Mouse (Mus musculus): Measurements from ENCODE around the gene Glis2. TPM values are rescaled to one million over a fixed set of nuclear protein-coding genes. Genes with fewer than 3 reads are reported as not detected.

The Glis2 gene
- total and polyA plus RNA-seq, 3 experiments: 0.62 to 5.0 TPM; not detected in 1

DNA sequence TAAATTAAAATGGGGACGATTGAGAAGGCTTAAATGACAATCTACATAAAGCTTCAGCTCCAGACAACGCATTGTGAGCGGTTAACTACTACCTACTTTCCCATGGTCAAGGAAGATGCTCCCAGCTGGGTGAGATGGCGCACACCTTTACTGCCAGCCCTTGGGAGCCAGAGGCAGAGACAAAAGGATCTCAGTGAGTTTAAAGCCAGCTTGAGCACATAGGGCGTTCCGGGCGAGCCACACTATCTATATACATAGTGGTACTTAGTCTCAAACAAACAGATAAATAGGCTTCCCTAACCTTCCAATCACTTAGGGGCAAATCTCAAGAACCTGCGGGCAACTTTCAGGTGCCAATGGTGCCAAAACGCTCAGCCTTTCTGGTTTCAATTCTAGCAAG, 29.6 kb downstream of the Glis2 start:
- H3K36me3 ChIP-seq (ENCODE audit: control insufficient read depth in 1 of 2, insufficient read depth in 2 of 2, low read length in 2 of 2): peaks cover 0 to 12% of the 10 kb centered on the region in 2 experiments; a peak in 2 of 4 replicates
- H3K4me1 ChIP-seq (ENCODE audit: control insufficient read depth in 1 of 2, insufficient read depth in 2 of 2, low read length in 2 of 2): peaks cover 0 to 23% of the 10 kb centered on the region in 2 experiments; a peak in 2 of 4 replicates
- TF ChIP-seq POLR2A (IDR thresholded peaks at IDR 0.05; ENCODE audit: control insufficient read depth in 1 of 2, insufficient read depth in 1 of 2, low read depth in 1 of 2, low read length in 2 of 2, poor library complexity in 1 of 2) (no peak), E2F4 (IDR thresholded peaks at IDR 0.05; ENCODE audit: borderline replicate concordance, low read depth, low read length) (no peak), TBP (IDR thresholded peaks at IDR 0.05; ENCODE audit: low read depth, low read length) (0 out of 2 replicates have a peak, but pooled peaks have one; percentile 11), GATA1 (IDR thresholded peaks at IDR 0.05; ENCODE audit: low read depth, low read length) (no peak), HCFC1 (IDR thresholded peaks at IDR 0.05; ENCODE audit: low read depth, low read length) (no peak), MAFK (IDR thresholded peaks at IDR 0.05; ENCODE audit: borderline replicate concordance, low read depth, low read length) (no peak), USF2 (IDR thresholded peaks at IDR 0.05; ENCODE audit: borderline replicate concordance in 1 of 2, insufficient read depth in 1 of 2, low read depth in 1 of 2, low read length in 2 of 2) (no peak)
- H3K9ac ChIP-seq (ENCODE audit: control insufficient read depth, low read depth, low read length, poor library complexity, severe bottlenecking): peak overlapping the region; percentile 93
- H3K27me3 ChIP-seq (ENCODE audit: control insufficient read depth in 1 of 2, insufficient read depth in 2 of 2, low read length in 2 of 2): no peaks in the 10 kb centered on the region
- DNase-seq (ENCODE audit: low read depth, low spot score): no peak
- peaks cover 35% of the 10 kb centered on the region for H3K79me2 ChIP-seq (ENCODE audit: control insufficient read depth, insufficient read depth, low read length, poor library complexity)
- peak overlapping the region; percentile 90 to 91 for H3K4me3 ChIP-seq (ENCODE audit: control insufficient read depth in 1 of 2, insufficient read depth in 1 of 2, low read depth in 2 of 2, low read length in 2 of 2)
- no peaks in the 10 kb centered on the region for H3K9me3 ChIP-seq (replicated peaks; ENCODE audit: insufficient read depth, low read length)
- peak overlapping the region; percentile 64 for H3K27ac ChIP-seq (ENCODE audit: control insufficient read depth, low read depth, low read length)

DNA sequence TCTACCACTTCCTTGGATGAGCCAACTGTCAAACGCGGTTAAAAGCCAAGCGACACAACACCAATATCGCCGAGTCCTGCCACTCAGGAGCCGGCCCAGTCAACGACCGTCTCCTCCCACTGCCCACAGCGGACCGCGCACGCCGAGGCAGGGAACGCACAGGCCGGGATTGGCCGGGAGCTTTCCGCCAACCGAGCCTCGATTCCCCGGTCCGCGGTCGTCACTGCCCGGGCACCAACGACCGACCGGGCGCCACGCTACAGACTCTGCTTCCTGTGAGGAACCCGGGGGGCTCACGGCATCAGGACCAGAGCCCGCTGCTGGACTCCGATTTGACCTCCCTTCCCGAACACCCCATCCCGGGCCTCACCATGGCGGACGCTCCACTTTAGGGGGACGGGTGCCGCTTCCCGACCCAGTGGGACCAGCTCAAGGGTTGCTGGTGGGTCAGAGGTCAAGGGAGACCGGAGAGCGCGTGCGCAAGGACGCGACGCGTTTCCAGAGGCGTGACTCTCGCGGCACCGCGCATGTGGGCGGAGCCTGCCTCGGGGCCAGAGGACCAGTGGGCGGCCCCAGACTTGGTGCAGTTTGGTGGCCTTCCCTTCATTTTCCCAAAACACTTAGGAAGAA, 30.1 kb downstream of the Glis2 start, which contains the start of gene Pam16:
Pam16 (minus strand) TSS at position 508 of the 630 bp plus-strand sequence.
- peaks cover 0 to 23% of the 10 kb centered on the region in 2 experiments; a peak in 2 of 4 replicates for H3K4me1 ChIP-seq (ENCODE audit: control insufficient read depth in 1 of 2, insufficient read depth in 2 of 2, low read length in 2 of 2)
- TF ChIP-seq TCF12 (IDR thresholded peaks at IDR 0.05; ENCODE audit: low read depth, low read length): 0 out of 2 replicates have a peak, but pooled peaks have one; percentile 40
- peak; percentile 82 for TF ChIP-seq NRF1 (IDR thresholded peaks at IDR 0.05; ENCODE audit: insufficient read depth, low read depth, low read length, poor library complexity, severe bottlenecking)
- no peak for TF ChIP-seq RAD21 (IDR thresholded peaks at IDR 0.05; ENCODE audit: low read depth, low read length)
- peak; percentile 29 for TF ChIP-seq ZMIZ1 (IDR thresholded peaks at IDR 0.05; ENCODE audit: low read depth, low read length)
- no peak for TF ChIP-seq ZC3H11A (IDR thresholded peaks at IDR 0.05; ENCODE audit: low read depth, low read length)
- TF ChIP-seq NELFE (IDR thresholded peaks at IDR 0.05; ENCODE audit: low read depth, low read length): peak; percentile 72; the same call in 1 of the 2 replicates
- peak; percentile 47; the same call in 1 of the 2 replicates for TF ChIP-seq UBTF (IDR thresholded peaks at IDR 0.05; ENCODE audit: borderline replicate concordance, insufficient read depth, low read depth, low read length)
- no peak for TF ChIP-seq CTCF (IDR thresholded peaks at IDR 0.05 in 2 of 3, conservative IDR thresholded peaks at IDR 0.05 in 1 of 3; ENCODE audit: control insufficient read depth in 1 of 3, insufficient read depth in 1 of 3, low read depth in 2 of 3, low read length in 3 of 3, poor library complexity in 1 of 3, severe bottlenecking in 1 of 3)
- TF ChIP-seq MAX (IDR thresholded peaks at IDR 0.05; ENCODE audit: low read length): 0 out of 2 replicates have a peak, but pooled peaks have one; percentile 31
- TF ChIP-seq USF1 (IDR thresholded peaks at IDR 0.05; ENCODE audit: low read depth, low read length): 0 out of 2 replicates have a peak, but pooled peaks have one; percentile 32
- TF ChIP-seq POLR2A (IDR thresholded peaks at IDR 0.05; ENCODE audit: control insufficient read depth in 1 of 2, insufficient read depth in 1 of 2, low read depth in 1 of 2, low read length in 2 of 2, poor library complexity in 1 of 2): peak; percentile 53 to 81; a peak in 3 of 4 replicates
- peak; percentile 70 for TF ChIP-seq SIN3A (IDR thresholded peaks at IDR 0.05; ENCODE audit: low read length)
- peak; percentile 80 for TF ChIP-seq CHD2 (IDR thresholded peaks at IDR 0.05; ENCODE audit: low read length)
- TF ChIP-seq POLR2AphosphoS2 (IDR thresholded peaks at IDR 0.05; ENCODE audit: low read length): peak; percentile 98
- no peak for TF ChIP-seq RCOR1 (IDR thresholded peaks at IDR 0.05; ENCODE audit: low read depth, low read length)
- peak; percentile 46; the same call in 1 of the 2 replicates for TF ChIP-seq ELF1 (IDR thresholded peaks at IDR 0.05; ENCODE audit: low read depth, low read length)
- TF ChIP-seq HCFC1 (IDR thresholded peaks at IDR 0.05; ENCODE audit: low read depth, low read length): peak; percentile 82
- 0 out of 2 replicates have a peak, but pooled peaks have one; percentile 43 for TF ChIP-seq MYC (IDR thresholded peaks at IDR 0.05; ENCODE audit: low read depth, low read length)
- TF ChIP-seq MXI1 (IDR thresholded peaks at IDR 0.05; ENCODE audit: low read depth, low read length): peak; percentile 83; the same call in 1 of the 2 replicates

More for the DNA sequence above, 30.1 kb downstream of the Glis2 start, which contains the start of gene Pam16:
- Histone ChIP-seq H3K9ac (ENCODE audit: control insufficient read depth, low read depth, low read length, poor library complexity, severe bottlenecking) (peak within 1 kb of the TSS; percentile 93), H3K79me2 (ENCODE audit: control insufficient read depth, insufficient read depth, low read length, poor library complexity) (peaks cover 35% of the 10 kb centered on the region), H3K36me3 (ENCODE audit: control insufficient read depth in 1 of 2, insufficient read depth in 2 of 2, low read length in 2 of 2) (peaks cover 0 to 12% of the 10 kb centered on the region in 2 experiments; a peak in 2 of 4 replicates), H3K27me3 (ENCODE audit: control insufficient read depth in 1 of 2, insufficient read depth in 2 of 2, low read length in 2 of 2) (no peaks in the 10 kb centered on the region), H3K27ac (ENCODE audit: control insufficient read depth, low read depth, low read length) (peak within 1 kb of the TSS; percentile 64), H3K4me3 (ENCODE audit: control insufficient read depth in 1 of 2, insufficient read depth in 1 of 2, low read depth in 2 of 2, low read length in 2 of 2) (peak within 1 kb of the TSS; percentile 90 to 91), H3K9me3 (replicated peaks; ENCODE audit: insufficient read depth, low read length) (no peaks in the 10 kb centered on the region)
- DNase-seq (ENCODE audit: low read depth, low spot score): peak; percentile 91

All from MEL (cell line).